Mouse (Mus musculus) lung, adult 10 weeks (tissue): ENCODE data around the gene Mstn. TPM values are rescaled to one million over a fixed set of nuclear protein-coding genes. Genes with fewer than 3 reads are reported as not detected.

Experiments used
- polyA plus RNA-seq: library from polyadenylated mRNA; stranded (reverse); fragments of 350-450 nt; fragmentation: Illumina TruSeq; extraction: RNeasy Lipid Tissue Mini Kit (QIAGEN cat#74804); gene quantifications from one replicate; pipeline ENCODE4 v1.2.3, GENCODE M21; 2014; ENCODE audit warnings: low read depth, low replicate concordance; ENCODE audit not compliant: insufficient read depth

Mstn gene
- not detected for polyA plus RNA-seq

GRCm38 (mm10) chr1:53061340-53061739, at the start of gene Mstn:
Gene Mstn (plus strand): TSS chr1:53061640.

GRCm38 (mm10) chr1:53020079-53020478, 41.4 kb upstream of the Mstn start, which contains the start of gene 1700019D03Rik:
Gene 1700019D03Rik (minus strand): TSS chr1:53020179.

Other genes starting within 250 kb of the Mstn start
- gene Inpp1, start 244.0 kb upstream of the Mstn start, polyA plus RNA-seq = 5.7 TPM
- 19.5 TPM for gene Hibch, start 216.7 kb upstream of the Mstn start, polyA plus RNA-seq
- 0.72 TPM for gene 1700019D03Rik, start 41.5 kb upstream of the Mstn start, polyA plus RNA-seq
- gene 1700019A02Rik, start 126.0 kb downstream of the Mstn start, polyA plus RNA-seq = not detected
- gene Pms1, start 235.4 kb downstream of the Mstn start, polyA plus RNA-seq = 1.3 TPM
- 18.4 TPM for gene Ormdl1, start 235.5 kb downstream of the Mstn start, polyA plus RNA-seq
- not detected for gene Gm28778, start 235.5 kb downstream of the Mstn start, polyA plus RNA-seq